Mouse (Mus musculus): ENCODE measurements around the gene Ndufb10. TPM values are rescaled to one million over a fixed set of nuclear protein-coding genes. Genes with fewer than 3 reads are reported as not detected.

The Ndufb10 gene
- total RNA-seq, 1 experiment from 2014 or later: 418 TPM

Other genes with a start within 250 kb of the Ndufb10 start
- gene Mlst8, start 245.4 kb downstream of the Ndufb10 start, total RNA-seq (2021): 19.5 and 23.3 TPM in 2 replicates
- gene Caskin1, start 235.9 kb downstream of the Ndufb10 start, total RNA-seq (2021): 14.8 and 16.1 TPM in 2 replicates
- 85.4 and 101 TPM in 2 replicates for gene Traf7, start 196.5 kb downstream of the Ndufb10 start, total RNA-seq (2021)
- gene Rab26, start 190.3 kb downstream of the Ndufb10 start, total RNA-seq (2021): 1.1 and 1.8 TPM in 2 replicates
- 42.2 and 44.3 TPM in 2 replicates for gene Pkd1, start 174.6 kb downstream of the Ndufb10 start, total RNA-seq (2021)
- 100 and 110 TPM in 2 replicates for gene Tsc2, start 91.8 kb downstream of the Ndufb10 start, total RNA-seq (2021)
- gene Nthl1, start 91.8 kb downstream of the Ndufb10 start, total RNA-seq (2021): 7.2 and 7.7 TPM in 2 replicates
- 90.2 and 99.1 TPM in 2 replicates for gene Slc9a3r2, start 74.2 kb downstream of the Ndufb10 start, total RNA-seq (2021)
- not detected in 2 replicates for gene Npw, start 66.0 kb downstream of the Ndufb10 start, total RNA-seq (2021)
- gene Zfp598, start 54.8 kb downstream of the Ndufb10 start, total RNA-seq (2021): 44.5 and 47.4 TPM in 2 replicates
- gene Syngr3, start 34.5 kb downstream of the Ndufb10 start, total RNA-seq (2021): 1.8 and 5.7 TPM in 2 replicates
- gene Gfer, start 28.3 kb downstream of the Ndufb10 start, total RNA-seq (2021): 36.0 and 39.3 TPM in 2 replicates
- gene Noxo1, start 28.2 kb downstream of the Ndufb10 start, total RNA-seq (2021): 3.6 and 5.7 TPM in 2 replicates
- gene Tbl3, start 16.8 kb downstream of the Ndufb10 start, total RNA-seq (2021): 35.8 and 41.2 TPM in 2 replicates
- gene Rnf151, start 6.4 kb downstream of the Ndufb10 start, total RNA-seq (2021): not detected in 2 replicates
- gene Rps2, start 6.4 kb downstream of the Ndufb10 start, total RNA-seq (2021): 702 and 762 TPM in 2 replicates
- gene Rpl3l, start 3.3 kb upstream of the Ndufb10 start, total RNA-seq (2021): 0.53 TPM in 1 of 2 replicates, not detected in the other
- 73.2 and 98.3 TPM in 2 replicates for gene Msrb1, start 12.2 kb upstream of the Ndufb10 start, total RNA-seq (2021)
- gene Hs3st6, start 28.5 kb upstream of the Ndufb10 start, total RNA-seq (2021): 2.0 and 2.4 TPM in 2 replicates
- gene Meiob, start 79.8 kb upstream of the Ndufb10 start, total RNA-seq (2021): 0.67 and 0.71 TPM in 2 replicates
- 122 and 150 TPM in 2 replicates for gene Hagh, start 115.7 kb upstream of the Ndufb10 start, total RNA-seq (2021)
- 40.6 and 43.0 TPM in 2 replicates for gene Fahd1, start 125.9 kb upstream of the Ndufb10 start, total RNA-seq (2021)
- gene Igfals, start 141.5 kb upstream of the Ndufb10 start, total RNA-seq (2021): 1.2 and 12.2 TPM in 2 replicates
- 39.5 and 48.8 TPM in 2 replicates for gene Nubp2, start 161.9 kb upstream of the Ndufb10 start, total RNA-seq (2021)
- gene Spsb3, start 162.2 kb upstream of the Ndufb10 start, total RNA-seq (2021): 30.2 and 34.6 TPM in 2 replicates
- gene Eme2, start 170.6 kb upstream of the Ndufb10 start, total RNA-seq (2021): 36.7 and 43.1 TPM in 2 replicates
- 133 and 145 TPM in 2 replicates for gene Mrps34, start 170.6 kb upstream of the Ndufb10 start, total RNA-seq (2021)
- 46.1 and 47.4 TPM in 2 replicates for gene Nme3, start 172.0 kb upstream of the Ndufb10 start, total RNA-seq (2021)
- gene Mapk8ip3, start 212.5 kb upstream of the Ndufb10 start, total RNA-seq (2021): 84.3 and 111 TPM in 2 replicates
- 33.9 and 45.2 TPM in 2 replicates for gene Jpt2, start 236.2 kb upstream of the Ndufb10 start, total RNA-seq (2021)